Mouse (Mus musculus) intestine, embryonic 16.5 days (tissue): ENCODE data around the gene Ptges. TPM values are rescaled to one million over a fixed set of nuclear protein-coding genes. Genes with fewer than 3 reads are reported as not detected.

Experiments used
- ATAC-seq: fragments of 200-750 bp; cut with Nextera tagmentation; 2 replicates; pipeline ENCODE4 v1.8.0; 2017; ENCODE audit warnings: moderate TSS enrichment, moderate library complexity
- H3K27ac ChIP-seq: fragments of 300-500 bp; sonication (generic); 2 replicates; pipeline ENCODE4 v1.5.1; 2014; ENCODE audit warnings: mild to moderate bottlenecking, low read length
- H3K27me3 ChIP-seq: fragments of 300-500 bp; sonication (generic); replicated peaks from 2 replicates; pipeline ENCODE4 v1.6.1; 2014; ENCODE audit warnings: low read length, control low read depth, mixed read lengths; ENCODE audit not compliant: control insufficient read depth, insufficient read depth
- H3K36me3 ChIP-seq: fragments of 300-500 bp; sonication (generic); 2 replicates; pipeline ENCODE4 v1.6.1; 2014; ENCODE audit warnings: low read length, control low read depth; ENCODE audit not compliant: control insufficient read depth, insufficient read depth
- H3K4me1 ChIP-seq: fragments of 300-500 bp; sonication (generic); 2 replicates; pipeline ENCODE4 v1.6.1; 2014; ENCODE audit warnings: low read length, control low read depth, mixed read lengths; ENCODE audit not compliant: control insufficient read depth, insufficient read depth
- H3K4me2 ChIP-seq: fragments of 300-500 bp; sonication (generic); 2 replicates; pipeline ENCODE4 v1.6.1; 2014; ENCODE audit warnings: low read depth, low read length, control low read depth
- H3K4me3 ChIP-seq: fragments of 300-500 bp; sonication (generic); 2 replicates; pipeline ENCODE4 v1.5.1; 2014; ENCODE audit warnings: mild to moderate bottlenecking, low read length
- H3K9ac ChIP-seq: fragments of 300-500 bp; sonication (generic); 2 replicates; pipeline ENCODE4 v1.6.1; 2014; ENCODE audit warnings: low read depth, low read length
- H3K9me3 ChIP-seq: fragments of 300-500 bp; sonication (generic); 2 replicates; pipeline ENCODE4 v1.6.1; 2016; ENCODE audit warnings: low read length, control low read depth; ENCODE audit not compliant: control insufficient read depth
- WGBS: fragments of 180-500 bp; shearing (Covaris S2); extraction: QIAGEN DNeasy Blood & Tissue Kit; methylation state at CpG from one replicate; pipeline ENCODE4 v1.1.7; 2014; 5-methylcytosine and 5-hydroxymethylcytosine counted together
- polyA plus RNA-seq: library from polyadenylated mRNA; unstranded; fragments of >200 nt; fragmentation: Nextera tagmentation; extraction: Ambion mirVana; gene quantifications from 2 replicates; pipeline ENCODE4 v1.2.1, GENCODE M21; 2015

The Ptges gene
- polyA plus RNA-seq, 1 experiment from 2014 or later, result 4.0 TPM

GRCm38 (mm10) chr2:30893399-30893798, 36.3 kb downstream of the Ptges start:
- Histone ChIP-seq H3K4me2 (no peak overlapping the region), H3K36me3 (no peaks in the 10 kb centered on the region), H3K27ac (no peak overlapping the region), H3K4me3 (no peak overlapping the region), H3K9ac (no peak overlapping the region), H3K27me3 (no peaks in the 10 kb centered on the region), H3K9me3 (no peaks in the 10 kb centered on the region), H3K4me1 (no peaks in the 10 kb centered on the region)
- WGBS, result 21% methylated on average over 6 of the region's 6 CpGs
- ATAC-seq, result no peak

GRCm38 (mm10) chr2:30891002-30891401, 38.7 kb downstream of the Ptges start:
- Histone ChIP-seq H3K4me1 (no peaks in the 10 kb centered on the region), H3K4me3 (no peak overlapping the region), H3K9me3 (no peaks in the 10 kb centered on the region), H3K9ac (no peak overlapping the region), H3K27ac (no peak overlapping the region), H3K4me2 (no peak overlapping the region), H3K36me3 (no peaks in the 10 kb centered on the region), H3K27me3 (no peaks in the 10 kb centered on the region)
- ATAC-seq, result no peak
- WGBS, result 7% methylated on average over 3 of the region's 3 CpGs

DNA sequence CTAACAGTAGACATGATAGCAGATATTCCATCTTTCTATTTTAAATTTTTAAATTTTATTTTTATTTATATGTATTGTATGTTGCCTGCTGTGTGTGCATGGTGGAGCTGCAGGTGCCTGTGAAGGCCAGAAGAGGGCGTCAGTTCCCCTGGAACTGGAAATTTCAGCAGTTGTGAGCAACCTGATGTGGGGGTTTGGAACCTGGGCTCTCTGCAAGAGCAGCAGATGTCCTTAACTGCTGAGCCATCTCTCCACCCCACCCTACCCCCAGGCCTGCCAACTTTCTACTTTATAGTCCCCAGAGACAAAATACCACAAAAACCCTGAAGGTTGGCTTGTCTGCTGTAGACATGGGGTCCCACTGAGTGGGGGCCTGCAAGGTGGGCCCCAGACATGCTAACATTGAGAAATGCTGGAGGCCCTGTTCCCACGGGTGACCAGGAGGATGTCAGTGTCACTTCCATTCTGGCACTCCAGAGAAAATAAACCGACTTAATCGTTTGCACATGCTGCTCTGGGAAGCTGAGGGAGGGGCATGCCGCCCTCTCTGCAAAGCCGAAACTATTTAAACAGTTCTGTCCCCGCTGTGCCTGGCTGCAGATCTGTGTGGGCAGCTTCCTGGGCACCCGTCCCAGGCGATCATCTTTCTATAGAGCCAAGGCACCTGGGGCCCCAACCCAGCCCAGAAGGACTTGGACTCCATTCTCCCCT, 44.1 kb downstream of the Ptges start:
- H3K4me1 ChIP-seq, result no peaks in the 10 kb centered on the region

DNA sequence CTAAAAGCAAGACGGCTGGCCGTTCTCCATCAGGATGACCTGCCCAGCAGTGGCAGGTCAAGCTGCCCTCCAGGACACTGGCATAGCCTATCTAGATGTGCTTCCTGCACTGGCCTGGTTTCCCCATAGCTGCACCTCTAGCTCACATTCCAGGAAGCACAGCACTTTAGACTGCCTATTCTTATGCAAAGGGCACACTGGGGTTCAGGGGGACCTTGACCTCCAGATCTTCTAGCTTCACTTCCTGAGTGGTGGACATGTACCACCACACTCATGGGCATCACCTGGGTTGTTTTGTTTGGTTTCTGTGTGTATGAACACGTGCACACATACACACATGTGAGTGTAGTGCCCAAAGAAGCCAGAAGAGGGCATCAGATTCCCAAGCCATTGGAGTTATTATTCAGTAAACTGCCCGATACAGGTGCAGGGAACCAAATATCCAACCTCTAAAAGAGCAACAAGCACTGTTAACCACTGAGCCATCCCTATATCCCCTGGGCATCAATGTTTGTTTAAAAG, 44.8 kb downstream of the Ptges start:
- no peak for ATAC-seq
- 97% methylated on average over 4 of the region's 4 CpGs for WGBS

More for the DNA sequence above, 44.1 kb downstream of the Ptges start:
- Histone ChIP-seq H3K4me3 (no peak overlapping the region), H3K9me3 (peaks cover 2% of the 10 kb centered on the region; the same call in 1 of the 2 replicates), H3K9ac (no peak overlapping the region), H3K36me3 (no peaks in the 10 kb centered on the region), H3K27ac (no peak overlapping the region), H3K4me2 (no peak overlapping the region), H3K27me3 (no peaks in the 10 kb centered on the region)
- 33% methylated on average over 9 of the region's 9 CpGs for WGBS
- no peak for ATAC-seq

DNA sequence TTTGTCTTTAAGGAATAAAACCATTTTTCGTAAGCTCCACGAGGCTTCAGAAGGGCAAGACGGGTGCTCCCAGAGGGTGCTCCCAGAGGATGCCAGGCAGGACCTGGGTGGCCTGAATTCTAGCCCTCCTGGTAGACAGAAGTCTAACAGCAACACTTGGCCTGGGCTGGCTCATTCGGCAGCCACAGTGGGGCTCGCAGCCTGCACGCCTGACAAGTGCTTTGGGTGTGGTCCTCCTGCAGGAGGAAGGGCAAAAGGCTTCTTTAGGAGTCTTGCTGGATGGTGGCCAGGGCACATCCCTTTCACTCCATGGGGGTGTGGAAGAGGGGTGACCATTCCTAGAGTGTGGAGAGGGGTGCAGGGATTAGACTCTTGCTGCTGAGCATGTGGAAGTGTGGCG, 48.4 kb downstream of the Ptges start:
- peaks cover 2% of the 10 kb centered on the region; the same call in 1 of the 2 replicates for H3K9me3 ChIP-seq
- no peaks in the 10 kb centered on the region for H3K36me3 ChIP-seq
- no peak overlapping the region for H3K27ac ChIP-seq
- no peak overlapping the region for H3K4me2 ChIP-seq
- H3K9ac ChIP-seq, result no peak overlapping the region
- H3K27me3 ChIP-seq, result no peaks in the 10 kb centered on the region
- WGBS, result 79% methylated on average over 7 of the region's 7 CpGs
- no peak for ATAC-seq
- no peak overlapping the region for H3K4me3 ChIP-seq
- H3K4me1 ChIP-seq, result no peaks in the 10 kb centered on the region

More for the DNA sequence above, 44.8 kb downstream of the Ptges start:
- Histone ChIP-seq H3K4me1 (no peaks in the 10 kb centered on the region), H3K27me3 (no peaks in the 10 kb centered on the region), H3K9me3 (peaks cover 2% of the 10 kb centered on the region; the same call in 1 of the 2 replicates), H3K9ac (no peak overlapping the region), H3K27ac (no peak overlapping the region), H3K36me3 (no peaks in the 10 kb centered on the region), H3K4me2 (no peak overlapping the region), H3K4me3 (no peak overlapping the region)

DNA sequence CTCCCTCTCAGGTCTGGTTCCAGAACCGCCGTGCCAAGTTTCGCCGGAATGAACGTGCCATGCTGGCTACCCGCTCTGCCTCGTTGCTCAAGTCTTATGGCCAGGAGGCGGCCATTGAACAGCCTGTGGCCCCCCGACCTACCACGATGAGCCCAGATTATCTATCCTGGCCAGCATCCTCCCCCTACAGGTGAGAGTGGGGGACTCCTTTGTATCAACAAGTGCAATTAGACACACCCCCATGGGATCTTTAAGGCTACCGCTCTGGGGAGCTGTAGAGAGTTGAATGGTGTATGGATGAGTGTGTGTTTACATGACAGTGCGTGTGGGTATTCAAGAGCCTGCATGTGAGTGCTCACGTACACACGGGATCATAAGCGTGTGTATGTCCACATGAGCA, 50.2 kb downstream of the Ptges start:
- Histone ChIP-seq H3K4me2 (no peak overlapping the region), H3K4me1 (no peaks in the 10 kb centered on the region), H3K4me3 (no peak overlapping the region), H3K9me3 (no peaks in the 10 kb centered on the region), H3K9ac (no peak overlapping the region), H3K36me3 (no peaks in the 10 kb centered on the region), H3K27me3 (0 out of 2 replicates have a peak, but pooled peaks cover 2% of the 10 kb centered on the region), H3K27ac (no peak overlapping the region)
- no peak for ATAC-seq
- WGBS, result 89% methylated on average over 15 of the region's 15 CpGs

DNA sequence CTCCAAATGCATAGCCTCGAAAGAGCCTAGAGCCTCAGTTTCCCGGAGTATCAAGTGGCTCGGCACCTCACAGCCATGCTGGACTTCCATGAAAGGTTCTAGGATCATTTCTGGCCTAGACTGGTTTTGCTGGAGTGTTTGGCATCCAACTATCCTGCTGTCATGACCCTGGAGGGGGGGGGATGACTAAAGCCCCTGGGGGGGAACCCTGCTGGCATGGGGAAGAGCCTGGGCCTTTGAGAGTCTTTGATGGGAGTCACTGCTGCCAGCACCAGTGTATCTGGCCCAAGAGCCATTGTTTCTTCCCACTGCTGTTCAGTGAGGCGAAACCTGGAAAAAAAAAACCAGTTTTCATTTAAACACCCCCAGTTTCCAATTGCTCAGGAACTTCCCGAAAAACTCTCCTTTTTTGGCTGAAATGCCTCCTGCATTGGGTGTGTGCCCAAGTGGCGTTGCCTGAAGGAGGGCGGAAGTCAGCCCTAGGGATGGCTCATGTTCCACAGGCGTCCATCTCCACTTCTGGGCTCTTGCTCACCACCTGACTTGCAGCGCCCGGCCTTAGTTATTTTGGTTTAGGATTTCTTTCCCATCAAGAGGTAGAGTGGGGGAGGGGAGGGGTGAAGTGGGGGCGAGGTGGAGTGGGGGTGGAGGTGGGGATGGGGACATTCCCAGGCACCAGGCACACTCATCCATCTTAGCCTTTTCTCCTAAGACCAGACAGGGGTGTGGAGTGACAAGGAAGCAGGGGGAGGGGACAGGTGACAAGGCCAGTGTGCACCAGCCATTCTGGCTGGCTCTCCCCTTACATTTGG, 53.8 kb downstream of the Ptges start:
- Histone ChIP-seq H3K4me1 (no peaks in the 10 kb centered on the region), H3K36me3 (no peaks in the 10 kb centered on the region), H3K4me3 (no peak overlapping the region), H3K27ac (no peak overlapping the region), H3K9ac (no peak overlapping the region), H3K9me3 (no peaks in the 10 kb centered on the region), H3K27me3 (0 out of 2 replicates have a peak, but pooled peaks cover 2% of the 10 kb centered on the region), H3K4me2 (no peak overlapping the region)
- no peak for ATAC-seq
- WGBS, result 58% methylated on average over 11 of the region's 11 CpGs

DNA sequence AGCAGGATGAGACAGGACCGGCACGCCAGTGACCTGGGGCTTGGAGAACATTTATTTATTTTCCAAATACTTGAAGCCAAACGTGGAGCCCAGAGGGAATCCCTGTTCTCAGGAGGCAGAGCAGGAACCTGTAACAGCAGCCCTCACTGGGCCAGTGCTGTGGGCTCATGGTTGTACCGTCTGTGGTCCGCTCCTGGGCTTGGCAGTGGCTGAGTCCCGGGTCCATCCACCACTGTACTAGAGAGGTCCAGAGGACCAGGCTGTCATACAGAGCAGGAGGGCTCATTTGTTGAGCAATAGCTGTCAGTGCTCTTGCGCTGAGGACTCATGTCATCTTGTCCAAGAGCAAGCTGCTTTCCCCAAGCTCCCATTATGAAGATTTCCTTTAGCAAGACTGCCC, 54.6 kb downstream of the Ptges start:
- H3K4me2 ChIP-seq, result no peak overlapping the region
- ATAC-seq, result no peak
- H3K9ac ChIP-seq, result no peak overlapping the region
- no peak overlapping the region for H3K4me3 ChIP-seq
- H3K27me3 ChIP-seq, result 0 out of 2 replicates have a peak, but pooled peaks cover 2% of the 10 kb centered on the region
- WGBS, result 68% methylated on average over 7 of the region's 7 CpGs
- no peaks in the 10 kb centered on the region for H3K9me3 ChIP-seq
- H3K27ac ChIP-seq, result no peak overlapping the region
- H3K4me1 ChIP-seq, result no peaks in the 10 kb centered on the region
- H3K36me3 ChIP-seq, result no peaks in the 10 kb centered on the region

DNA sequence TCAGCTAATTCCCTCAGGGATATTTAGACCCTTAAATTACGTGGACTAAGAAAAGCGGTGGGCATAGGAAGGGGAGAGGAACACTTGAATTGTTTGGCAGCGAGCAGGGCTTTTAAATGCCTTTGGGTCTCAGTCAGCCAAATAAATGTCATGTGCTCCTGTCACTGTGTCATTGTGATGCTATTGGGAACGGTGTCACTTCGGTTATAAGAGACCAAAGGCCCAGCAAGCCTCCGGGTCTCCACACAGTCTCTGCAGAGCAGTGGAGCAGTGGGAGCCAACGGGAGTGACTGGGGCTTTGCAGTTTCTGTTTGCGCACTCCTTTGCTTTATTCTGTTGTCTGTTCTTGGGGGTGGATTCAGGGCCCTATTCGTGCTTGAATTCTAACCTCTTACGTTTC, 55.2 kb downstream of the Ptges start:
- 51% methylated on average over 10 of the region's 10 CpGs for WGBS
- Histone ChIP-seq H3K27me3 (0 out of 2 replicates have a peak, but pooled peaks cover 2% of the 10 kb centered on the region), H3K27ac (no peak overlapping the region)

More for the DNA sequence above, 55.2 kb downstream of the Ptges start:
- H3K36me3 ChIP-seq, result no peaks in the 10 kb centered on the region
- no peak for ATAC-seq
- no peak overlapping the region for H3K4me3 ChIP-seq
- no peaks in the 10 kb centered on the region for H3K4me1 ChIP-seq
- H3K9ac ChIP-seq, result no peak overlapping the region
- H3K4me2 ChIP-seq, result no peak overlapping the region
- no peaks in the 10 kb centered on the region for H3K9me3 ChIP-seq
